Mouse (Mus musculus) cerebellum, adult 9-10 months (tissue): ENCODE data around the gene Pigv.

Experiments
- DNase-seq: peaks from one replicate; pipeline ENCODE4 v3.0.0; 2022

Gene Pigv

GRCm38 (mm10) chr4:133613026-133613425 lies 59.4 kb downstream of the Pigv start:
- no peak for DNase-seq

- no peak for DNase-seq
These were observed 60.0 kb downstream of the Pigv start for GRCm38 (mm10) chr4:133612416-133612815.

GRCm38 (mm10) chr4:133611815-133612214 lies 60.6 kb downstream of the Pigv start:
- DNase-seq, result no peak
